Mouse (Mus musculus) spleen, adult 2 months (tissue): ENCODE results near the gene Iqsec3.

Experiments
- CTCF ChIP-seq: fragments of 200-500 bp; IDR thresholded peaks from 2 replicates; pipeline ENCODE4 v1.5.1; 2011; ENCODE audit warnings: mild to moderate bottlenecking, inconsistent platforms; ENCODE audit not compliant: insufficient read depth, insufficient read length, insufficient replicate concordance; ENCODE audit errors: extremely low read depth
- POLR2A ChIP-seq: fragments of 200-500 bp; IDR thresholded peaks from 2 replicates; pipeline ENCODE4 v1.6.1; 2011; ENCODE audit warnings: low read depth, low read length, inconsistent platforms

DNA sequence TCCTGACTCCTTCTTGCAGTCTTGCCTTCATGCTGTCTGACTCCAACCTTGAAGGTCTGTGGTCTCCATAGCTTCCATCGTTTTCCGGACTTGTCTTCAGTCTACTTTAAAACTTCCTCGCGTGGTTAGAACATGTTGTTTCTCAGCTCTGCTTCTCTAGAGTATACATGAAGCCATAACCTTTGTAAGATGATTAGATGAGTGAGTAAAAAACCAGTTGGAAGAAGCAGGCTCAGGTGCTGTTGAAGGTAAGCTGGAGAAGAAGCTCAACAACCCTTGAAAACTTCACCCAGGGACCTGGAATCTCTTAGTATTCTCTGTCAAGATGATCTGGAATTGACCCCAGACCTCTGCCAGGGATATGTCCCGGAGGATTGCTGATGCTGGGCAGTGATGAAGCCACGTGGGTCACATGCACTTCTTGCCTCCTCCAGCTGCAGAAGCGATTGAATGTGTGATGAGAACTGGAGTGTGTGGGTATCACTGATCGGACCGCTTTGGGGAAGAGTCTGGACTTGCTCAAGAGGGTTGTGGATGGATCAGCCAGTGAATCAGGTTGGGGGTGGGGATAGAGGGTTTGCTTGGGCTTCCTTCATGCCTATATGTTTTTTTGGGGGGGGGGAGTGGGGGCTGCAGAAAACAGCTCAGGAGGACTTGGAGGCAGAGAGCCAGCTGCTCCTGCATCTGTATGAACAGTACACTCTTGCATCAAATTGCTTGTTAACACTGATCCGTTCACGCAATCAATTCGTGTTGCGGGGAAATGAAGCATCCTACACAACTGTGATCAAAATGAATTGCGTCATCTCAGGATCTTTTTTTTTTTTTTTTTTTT is 71.4 kb downstream of the Iqsec3 start:
- no peak for TF ChIP-seq CTCF
- no peak for TF ChIP-seq POLR2A
